Mouse (Mus musculus) gastrocnemius, postnatal 36 days (tissue): ENCODE data around the gene BC016579. TPM values are rescaled to one million over a fixed set of nuclear protein-coding genes. Genes with fewer than 3 reads are reported as not detected.

Experiments
- DNase-seq, 2 experiments: peaks; one replicate each; pipeline ENCODE4 v3.0.0; 2022
- intact Hi-C: fragments of 180-260 bp; cut with DNase I; formaldehyde crosslinking; loops from one replicate; pipeline ENCODE4 v1.15.1; 2025
- total RNA-seq, 2 experiments: library from RNA; stranded (reverse); gene quantifications; 2 replicates each; pipeline ENCODE4 v1.2.3; 2021

The BC016579 gene
- total RNA-seq, 2 experiments from 2014 or later = not detected

DNA sequence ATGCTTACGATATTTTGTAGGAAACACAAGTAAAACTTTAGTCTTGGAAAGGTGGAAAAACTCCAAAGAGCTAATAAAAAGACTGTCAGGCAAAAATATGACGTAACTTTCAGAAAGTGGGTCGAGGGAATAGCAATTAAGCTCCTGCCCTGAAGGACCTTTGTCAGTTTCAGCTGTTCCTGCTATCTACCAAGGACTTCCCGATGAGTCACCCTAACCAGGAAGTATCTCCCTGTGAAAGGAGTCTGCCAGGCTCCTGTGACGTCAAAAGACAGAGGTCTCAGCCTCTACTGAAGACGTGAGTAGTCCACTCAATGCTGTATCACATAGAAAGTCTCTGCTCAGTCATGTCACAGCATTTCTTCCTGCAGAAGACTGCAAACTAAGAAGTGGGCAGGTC lies 9.5 kb downstream of the BC016579 start:
- intact Hi-C loops = no loop called here
- DNase-seq = no peak

DNA sequence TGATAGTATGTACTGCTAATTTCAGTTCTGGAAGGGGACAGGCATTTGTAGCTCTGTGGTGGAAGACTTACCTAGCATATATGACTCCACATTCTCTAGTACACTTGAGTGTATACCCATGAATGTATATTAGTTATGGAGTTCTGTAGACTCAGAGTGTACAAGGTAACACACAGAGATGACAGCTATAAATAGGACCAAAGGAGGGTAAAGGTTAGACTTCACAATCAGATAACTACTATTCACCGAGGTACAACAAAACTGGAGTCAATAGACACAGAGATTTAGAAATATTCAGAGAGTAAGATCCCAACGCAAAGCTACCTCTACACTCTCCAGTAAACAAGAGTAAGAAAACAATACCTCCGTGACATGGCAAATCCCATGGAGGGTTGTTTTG lies 9.9 kb downstream of the BC016579 start:
- DNase-seq = no peak

DNA sequence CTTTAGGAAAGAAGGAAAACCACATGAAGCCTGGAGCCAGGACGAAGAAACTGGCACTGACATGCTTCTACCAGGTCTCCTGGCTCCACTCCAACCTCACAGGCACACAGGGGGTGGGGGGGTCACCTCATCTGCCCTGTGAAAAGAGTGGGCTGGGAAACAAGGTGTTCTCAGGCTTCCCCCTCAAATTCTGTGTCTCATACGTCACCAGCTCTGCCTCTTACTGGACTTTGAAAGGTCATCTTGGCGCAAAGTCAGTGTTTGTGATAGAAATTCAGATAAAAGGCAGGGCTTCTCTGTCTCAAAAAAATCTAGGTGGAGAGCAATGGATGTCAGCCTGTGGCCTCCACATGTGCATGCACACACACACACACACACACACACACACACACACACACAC lies 12.6 kb downstream of the BC016579 start:
- intact Hi-C loops = no loop called here
- no peak for DNase-seq

More for the DNA sequence above, 9.9 kb downstream of the BC016579 start:
- intact Hi-C loops = no loop called here

DNA sequence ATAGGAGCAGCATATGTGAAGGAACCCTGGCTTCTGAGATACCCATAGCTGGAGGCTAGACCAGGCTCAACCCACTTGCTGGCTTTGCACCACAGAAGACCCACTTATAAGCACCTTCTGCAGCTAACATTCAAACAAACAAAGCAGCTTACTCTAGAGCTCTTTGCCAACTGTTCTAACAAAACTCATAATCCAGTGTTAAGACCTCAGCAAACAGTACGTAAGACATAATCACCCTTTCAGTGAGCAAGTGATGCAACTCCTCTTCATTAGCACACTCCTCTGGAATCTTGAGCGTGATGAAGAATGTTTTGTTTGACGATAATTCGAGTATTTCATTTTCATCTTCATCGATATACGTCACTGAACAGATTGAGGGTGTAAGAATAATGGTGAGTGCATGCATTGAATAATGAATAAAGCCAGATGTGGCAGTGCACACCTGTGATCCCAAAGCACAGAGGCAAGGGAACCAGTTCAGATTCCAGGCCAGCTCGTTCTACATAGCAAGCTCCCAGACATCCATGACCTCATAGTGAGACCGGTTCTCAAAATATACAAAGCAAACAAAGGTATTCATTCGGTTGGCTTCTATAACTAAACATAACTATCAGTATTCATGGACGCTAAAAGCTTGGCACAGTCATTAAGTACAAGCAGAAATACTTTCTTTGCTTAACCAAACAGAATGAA lies 13.7 kb downstream of the BC016579 start:
- DNase-seq = no peak
- intact Hi-C loops = no loop called here

DNA sequence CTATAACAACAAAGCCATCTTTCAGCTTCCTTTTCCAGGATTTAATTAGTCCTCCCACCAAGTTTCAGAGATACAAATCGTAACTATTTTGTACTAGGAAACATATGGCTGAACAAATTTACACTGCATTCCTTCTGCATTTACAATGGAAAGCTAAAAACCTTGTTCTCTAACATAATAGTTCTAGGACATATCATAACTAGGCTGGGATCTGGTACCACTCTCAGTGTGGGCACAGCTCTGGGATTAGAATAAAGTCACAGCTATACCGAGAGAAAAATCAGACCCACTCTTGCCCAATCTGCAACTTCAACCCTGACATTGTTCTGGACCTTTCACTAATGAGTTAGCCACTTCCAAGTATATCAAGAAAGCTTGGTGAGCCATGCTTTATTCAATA lies 18.0 kb downstream of the BC016579 start:
- DNase-seq = no peak
- intact Hi-C loops = no loop called here

DNA sequence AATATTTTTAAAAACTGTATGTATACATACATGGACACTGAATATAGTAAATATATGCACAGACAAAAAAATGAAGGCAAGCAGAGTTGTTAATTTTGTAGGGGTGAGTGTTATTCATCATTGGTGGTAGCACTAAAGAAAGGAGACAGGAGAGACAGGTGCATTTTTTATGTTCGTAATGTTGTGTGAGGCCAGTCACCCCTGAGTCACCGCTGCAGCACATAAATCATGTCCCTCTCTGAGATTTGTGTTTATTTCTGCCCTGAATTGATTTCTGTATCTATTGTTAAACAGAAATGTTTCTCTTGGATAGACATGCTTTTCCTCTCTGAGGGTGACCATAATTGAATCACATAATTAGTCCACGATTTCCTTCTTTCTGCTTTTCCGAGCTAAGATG lies 21.4 kb downstream of the BC016579 start:
- no peak for DNase-seq
- intact Hi-C loops = loop anchor here (5.0 kb wide), 1 partner anchor 50 kb away; no protein-coding TSS in a partner anchor

DNA sequence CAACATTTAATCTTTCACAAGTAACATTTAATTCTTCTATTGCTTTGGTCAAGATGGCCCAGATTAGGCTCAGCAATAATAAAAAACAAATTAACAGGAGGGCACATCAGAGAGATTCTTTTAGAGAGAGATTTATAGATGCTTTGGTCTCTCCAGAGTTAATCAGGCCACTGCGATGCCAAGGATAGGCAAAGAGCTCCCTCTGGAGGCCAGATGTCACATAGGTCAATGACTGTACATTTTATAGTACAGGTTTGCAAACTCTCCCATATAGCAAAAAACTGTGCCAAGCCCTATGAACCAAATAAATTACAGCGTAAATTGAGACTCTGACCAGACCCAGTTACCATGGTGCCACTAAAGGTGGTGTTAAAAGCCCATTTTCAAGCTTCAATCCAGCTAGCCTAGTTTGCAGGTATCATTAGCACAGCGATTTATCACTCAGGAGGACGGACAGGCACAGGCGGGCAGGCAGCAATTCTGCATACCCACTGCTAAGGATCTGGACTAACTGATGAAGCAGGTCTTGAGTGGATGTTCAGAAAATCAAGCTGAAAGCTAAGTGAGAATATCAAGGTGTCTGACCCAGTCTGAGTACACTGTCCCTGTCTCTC lies 23.4 kb downstream of the BC016579 start:
- DNase-seq = peak; percentile 19 to 24
- intact Hi-C loops = loop anchor here (2.0 to 5.0 kb wide), 2 partner anchors 48 to 434 kb away; no protein-coding TSS in a partner anchor

DNA sequence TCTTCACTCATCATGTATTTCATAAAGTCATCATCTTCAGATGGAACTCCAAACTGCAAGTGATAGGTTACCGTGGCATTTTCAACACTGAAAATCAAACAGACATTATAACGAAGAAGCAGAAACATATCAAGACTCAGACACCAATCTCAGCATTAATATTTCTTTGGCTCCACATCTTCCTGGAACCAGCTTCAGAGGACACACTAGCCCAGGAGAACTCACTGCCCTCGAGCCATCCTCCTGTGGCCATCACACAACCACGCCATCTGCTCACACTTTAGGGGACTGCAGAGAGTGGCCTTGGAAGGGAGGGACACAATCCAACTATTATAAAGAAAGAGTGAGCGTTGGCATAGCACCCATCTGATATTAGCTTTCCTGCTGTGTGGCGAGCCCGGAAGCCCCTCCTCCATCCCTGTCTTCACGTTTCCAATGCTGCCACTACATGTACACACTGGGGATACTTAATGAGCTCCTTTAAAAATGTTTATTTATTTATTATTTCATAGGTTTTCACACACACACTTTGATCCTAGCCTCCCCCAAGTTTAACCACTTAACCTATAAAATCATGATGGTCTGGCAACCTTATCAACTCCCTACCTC lies 24.3 kb downstream of the BC016579 start:
- intact Hi-C loops = loop anchor here (2.0 to 5.0 kb wide), 2 partner anchors 47 to 433 kb away; no protein-coding TSS in a partner anchor
- DNase-seq = no peak

DNA sequence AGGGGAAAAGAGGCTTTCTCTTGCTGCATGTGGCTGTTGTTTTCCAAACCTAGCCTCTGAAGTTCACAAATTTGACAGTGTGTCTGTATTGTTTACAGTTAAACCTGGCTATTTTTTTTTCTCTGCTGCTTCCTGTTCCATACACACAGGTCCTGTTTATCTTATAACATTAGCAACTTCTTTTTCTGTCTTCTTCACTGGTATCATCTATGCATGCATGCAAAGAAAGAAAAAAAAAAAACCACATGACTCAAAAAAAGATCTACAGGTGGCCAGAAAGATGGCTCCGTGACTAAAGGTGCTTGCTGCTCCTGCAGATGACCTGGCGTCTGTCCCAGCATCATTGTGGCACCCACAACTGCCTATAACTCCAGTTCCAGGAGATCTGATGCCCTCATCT lies 28.5 kb downstream of the BC016579 start:
- intact Hi-C loops = no loop called here

DNA sequence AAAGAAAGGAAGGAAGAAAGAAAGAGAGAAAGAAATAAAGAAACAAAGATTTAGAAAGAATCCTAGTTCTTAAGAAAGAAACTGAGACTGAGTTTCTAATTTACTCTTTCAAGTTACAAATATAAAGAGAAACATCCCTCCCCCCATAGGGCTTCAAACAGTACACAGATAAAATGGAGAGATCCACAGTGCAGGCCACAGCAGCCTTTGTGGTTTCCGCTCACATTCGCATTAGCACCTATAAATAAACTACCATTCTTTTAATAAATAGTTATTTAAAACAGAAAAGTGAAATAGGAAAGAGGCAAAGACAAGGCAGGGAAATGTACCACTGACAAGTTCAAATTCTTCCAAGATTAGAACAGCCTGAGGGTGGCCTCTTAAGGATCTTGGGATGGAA lies 29.1 kb downstream of the BC016579 start:
- no peak for DNase-seq
- intact Hi-C loops = no loop called here

More for the DNA sequence above, 28.5 kb downstream of the BC016579 start:
- DNase-seq = no peak

DNA sequence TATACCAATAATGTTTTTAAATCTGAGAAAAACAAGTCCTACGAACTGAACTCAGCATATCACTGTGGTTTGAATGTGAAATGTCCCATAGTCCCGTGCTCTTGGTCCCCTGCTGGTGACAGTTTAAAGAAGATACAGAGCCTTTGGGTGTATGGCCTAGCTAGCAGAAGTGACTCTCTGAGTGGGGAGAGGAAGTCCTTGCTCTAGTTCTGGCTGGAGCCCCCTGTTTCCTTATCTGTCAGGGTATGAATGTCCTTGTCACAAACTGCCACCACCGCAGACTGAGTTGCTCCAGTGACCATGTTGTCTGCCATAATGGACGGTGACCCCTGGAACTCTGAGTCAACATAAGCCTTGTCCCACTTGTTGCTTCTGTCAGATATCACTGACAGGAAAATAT lies 30.6 kb downstream of the BC016579 start:
- intact Hi-C loops = no loop called here
- no peak for DNase-seq

DNA sequence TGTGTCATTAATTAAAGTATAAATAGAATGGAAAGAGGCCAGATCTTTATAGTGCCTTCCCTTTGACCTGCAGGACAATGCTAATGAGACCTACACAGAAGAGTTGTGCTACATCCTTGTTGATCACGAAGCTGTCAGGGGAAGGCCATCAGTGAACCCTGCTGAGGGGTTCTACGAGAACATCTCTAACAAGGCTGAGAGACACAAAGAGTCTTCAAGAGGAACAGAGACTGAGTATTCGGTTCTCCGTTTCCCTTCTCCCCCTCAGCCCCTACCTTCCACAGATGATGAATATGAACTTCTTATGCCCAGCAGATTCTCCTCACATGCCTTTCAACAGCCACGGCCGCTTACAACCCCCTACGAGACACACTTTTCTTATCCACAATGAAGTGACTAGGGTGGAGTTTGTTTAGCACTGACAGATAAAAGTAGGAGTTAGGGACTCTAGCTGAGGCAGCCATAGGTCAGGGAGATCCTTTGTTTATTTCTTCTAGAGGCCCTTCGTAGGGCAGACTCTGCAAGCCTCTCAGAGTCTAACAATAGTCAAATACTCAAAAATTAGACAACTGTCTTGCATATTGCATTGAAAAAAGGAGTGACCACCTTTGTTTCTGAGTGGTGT lies 34.0 kb downstream of the BC016579 start:
- intact Hi-C loops = no loop called here
- no peak for DNase-seq

DNA sequence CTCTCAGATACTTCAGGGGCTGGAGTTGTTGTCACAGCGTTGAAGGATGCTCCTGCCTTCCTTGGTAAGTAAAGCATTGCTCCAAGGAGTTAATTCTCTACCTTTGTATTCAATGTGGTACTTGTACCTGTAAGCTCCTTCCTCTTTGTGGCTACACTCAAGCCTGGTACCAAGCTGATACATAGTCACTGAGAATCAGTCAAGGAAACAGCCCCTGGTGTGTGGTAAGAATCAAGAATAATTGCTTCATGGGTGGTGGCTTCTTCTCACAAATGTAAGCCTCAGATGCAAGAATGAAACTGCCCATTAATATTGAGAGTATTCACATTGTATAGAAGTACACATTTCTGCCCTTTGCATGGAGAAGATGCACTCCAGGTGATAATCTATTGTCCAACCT lies 37.9 kb downstream of the BC016579 start:
- intact Hi-C loops = no loop called here
- no peak for DNase-seq

DNA sequence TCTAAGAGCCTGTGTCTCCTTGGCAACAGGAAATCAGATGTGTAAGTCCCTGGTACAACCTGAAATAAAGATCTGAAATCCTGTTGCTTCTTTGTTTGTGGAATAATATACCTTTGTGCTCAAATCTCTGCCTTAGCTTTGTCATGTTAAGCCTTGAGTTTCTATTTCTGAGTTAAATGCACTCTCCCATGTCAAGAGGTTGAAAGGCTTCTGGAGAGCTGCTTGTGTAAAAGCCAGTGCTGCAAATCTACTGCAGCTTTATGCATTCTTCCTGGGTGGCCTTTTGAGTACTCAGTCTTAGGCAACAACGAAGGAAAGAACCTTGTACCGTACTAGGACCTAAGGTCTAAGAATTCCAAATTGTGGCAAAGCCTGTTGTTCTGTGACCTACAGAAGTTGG lies 40.6 kb downstream of the BC016579 start:
- intact Hi-C loops = no loop called here
- DNase-seq = no peak

DNA sequence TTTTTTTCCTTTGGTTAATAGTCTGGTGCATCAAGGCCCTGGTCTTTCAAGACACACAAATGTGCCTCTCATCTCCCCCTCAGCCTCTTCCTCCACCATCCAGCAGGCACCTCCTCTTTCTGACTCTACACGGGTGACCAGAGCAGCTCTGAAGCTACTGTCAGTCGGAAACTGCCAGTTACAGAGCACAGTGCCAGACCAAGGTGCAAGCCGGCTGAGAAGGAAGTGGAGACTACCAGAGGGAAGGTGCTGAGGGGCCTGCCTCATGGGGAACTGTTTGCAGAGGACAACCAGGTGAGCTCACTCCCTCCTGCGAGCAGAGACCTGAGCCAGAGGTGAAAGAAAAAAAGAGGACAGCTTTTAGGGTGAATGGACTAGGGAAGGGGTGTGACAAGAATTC lies 43.6 kb downstream of the BC016579 start, which contains the start of gene Gcsam:
Gcsam (plus strand) TSS at position 114 of the 400 bp plus-strand sequence.
- intact Hi-C loops = no loop called here
- DNase-seq = no peak

DNA sequence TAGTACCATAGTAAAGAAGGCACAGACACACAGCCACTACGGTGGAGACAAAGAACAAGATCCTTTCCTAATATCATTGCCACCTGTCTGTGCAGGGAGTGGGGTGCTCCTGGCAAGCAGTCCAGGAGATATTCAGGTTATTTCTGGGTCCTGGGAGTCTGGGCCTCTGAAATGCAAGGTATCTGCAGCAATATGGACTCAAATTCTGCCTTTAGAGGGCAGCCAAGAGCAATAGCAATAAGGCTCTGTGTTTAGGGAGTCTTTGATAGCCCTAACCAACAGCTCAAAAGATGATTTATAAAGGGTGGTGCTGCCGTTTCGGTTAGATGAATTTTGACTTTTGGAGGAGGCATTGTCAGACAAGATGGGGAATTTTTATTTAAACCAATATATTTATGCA lies 44.6 kb downstream of the BC016579 start:
- intact Hi-C loops = no loop called here
- no peak for DNase-seq

DNA sequence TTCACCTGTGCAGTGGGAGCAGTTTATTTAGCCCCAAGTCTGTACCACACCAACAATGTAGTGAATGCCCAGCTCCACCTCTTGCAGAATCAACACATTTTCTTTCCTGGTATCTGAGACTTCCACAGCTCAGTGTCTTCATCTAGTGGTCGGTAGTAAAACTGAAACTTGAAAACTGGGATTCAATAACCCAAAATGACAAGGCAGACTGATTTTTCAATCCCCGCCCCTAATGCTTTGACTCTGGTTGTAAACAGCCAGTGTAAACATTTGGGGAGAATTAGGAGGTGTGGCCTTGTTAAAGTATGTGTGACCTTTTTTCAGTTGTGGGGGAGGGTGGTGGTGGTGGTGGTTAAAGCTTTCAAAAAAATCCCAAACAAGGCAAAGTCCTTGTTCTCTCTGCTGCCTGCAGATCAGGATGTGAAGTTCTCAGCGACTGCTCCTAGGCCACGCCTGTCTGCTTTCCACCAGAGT lies 45.4 kb downstream of the BC016579 start:
- DNase-seq = no peak
- intact Hi-C loops = no loop called here

DNA sequence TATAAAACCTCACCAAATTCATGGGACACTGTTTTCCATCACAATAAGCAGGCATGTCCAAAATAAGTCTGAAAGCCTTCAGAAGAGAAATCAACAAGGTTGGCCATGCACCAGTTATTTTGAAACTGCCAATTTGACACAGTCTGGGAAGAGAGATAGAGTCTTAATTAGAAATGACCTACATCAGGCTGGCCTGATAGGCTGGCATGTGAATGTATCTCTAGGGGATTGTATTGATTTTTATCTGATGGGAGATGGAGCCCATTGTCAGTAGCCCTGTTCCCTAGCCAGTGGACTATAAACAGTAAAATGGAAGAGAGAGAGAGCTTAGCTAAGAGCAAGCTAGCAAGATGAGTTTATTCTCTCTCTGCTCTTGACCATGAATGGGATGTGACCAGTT lies 58.4 kb downstream of the BC016579 start:
- intact Hi-C loops = no loop called here
- no peak for DNase-seq

DNA sequence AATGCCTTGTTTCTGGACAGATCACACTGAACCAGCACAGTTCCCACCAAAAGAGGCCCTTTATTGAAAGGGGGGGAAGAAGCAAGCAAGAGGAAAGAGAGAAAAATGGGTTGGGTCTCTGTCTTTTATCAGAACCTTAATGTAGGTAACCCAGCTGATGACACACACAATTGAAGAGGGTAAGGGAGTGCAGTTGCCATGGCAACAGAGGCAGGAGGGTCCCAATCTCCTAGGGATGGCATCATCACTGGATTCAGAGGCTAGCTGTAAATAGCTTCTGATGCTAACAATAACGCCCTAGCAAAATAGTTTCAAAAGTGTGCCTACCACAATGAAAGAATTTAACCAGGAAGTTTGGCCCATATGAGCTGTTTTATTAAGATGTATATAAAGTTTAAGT lies 60.2 kb downstream of the BC016579 start:
- intact Hi-C loops = no loop called here
- DNase-seq = no peak

DNA sequence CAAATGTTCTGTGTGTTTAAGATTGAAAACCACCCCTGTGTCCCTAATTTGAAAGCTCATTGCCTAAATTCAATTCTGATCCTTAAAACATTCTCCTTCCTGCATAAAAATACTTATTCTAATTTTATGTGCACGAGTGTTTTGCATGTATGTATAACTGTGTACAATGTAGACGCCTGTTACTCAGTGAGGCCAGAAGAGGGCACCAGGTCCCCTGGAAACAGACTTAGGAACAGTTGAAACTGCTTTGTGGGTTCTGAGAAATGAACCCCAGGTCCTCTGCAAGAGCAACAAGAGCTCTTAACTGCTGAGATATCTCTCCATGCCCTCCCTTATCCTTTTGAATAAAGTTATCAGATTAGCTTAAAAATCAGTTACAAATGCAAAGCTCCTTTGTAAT lies 71.4 kb downstream of the BC016579 start:
- no peak for DNase-seq

DNA sequence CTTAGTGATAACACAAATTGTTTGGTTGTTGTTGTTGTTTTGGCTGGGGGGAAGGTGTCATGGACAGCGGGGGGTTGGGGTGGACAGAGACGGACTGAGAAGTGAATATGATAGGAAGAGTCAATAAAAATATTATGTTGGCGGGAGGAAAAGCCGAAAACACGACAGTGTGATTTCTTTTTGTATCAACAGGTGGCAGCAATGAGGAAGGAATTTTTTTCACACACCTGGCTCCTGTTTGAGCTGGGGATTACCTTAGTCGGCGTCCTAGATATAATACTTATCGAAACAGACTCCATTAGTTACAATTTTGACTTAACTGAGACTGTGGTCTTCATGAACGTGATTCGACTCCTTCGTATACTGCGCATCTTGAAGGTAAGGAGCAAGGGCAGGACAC lies 74.0 kb downstream of the BC016579 start:
- intact Hi-C loops = loop anchor here (5.0 kb wide), 1 partner anchor 52 kb away; no protein-coding TSS in a partner anchor
- DNase-seq = no peak

More for the DNA sequence above, 71.4 kb downstream of the BC016579 start:
- intact Hi-C loops = loop anchor here (5.0 kb wide), 1 partner anchor 50 kb away; no protein-coding TSS in a partner anchor
